Mouse (Mus musculus) embryonic fibroblast, embryonic 13.5 days (primary cell): ENCODE results near the gene Ccni.

ENCODE experiments used
- CTCF ChIP-seq: IDR thresholded peaks from 2 replicates; pipeline ENCODE4 v1.5.1; 2011; ENCODE audit warnings: mild to moderate bottlenecking, control low read depth, low read length, moderate library complexity, borderline replicate concordance; ENCODE audit not compliant: insufficient read depth
- POLR2A ChIP-seq: IDR thresholded peaks from 2 replicates; pipeline ENCODE4 v1.6.1; 2011; ENCODE audit warnings: low read depth, mild to moderate bottlenecking, control low read depth, low read length, moderate library complexity

DNA sequence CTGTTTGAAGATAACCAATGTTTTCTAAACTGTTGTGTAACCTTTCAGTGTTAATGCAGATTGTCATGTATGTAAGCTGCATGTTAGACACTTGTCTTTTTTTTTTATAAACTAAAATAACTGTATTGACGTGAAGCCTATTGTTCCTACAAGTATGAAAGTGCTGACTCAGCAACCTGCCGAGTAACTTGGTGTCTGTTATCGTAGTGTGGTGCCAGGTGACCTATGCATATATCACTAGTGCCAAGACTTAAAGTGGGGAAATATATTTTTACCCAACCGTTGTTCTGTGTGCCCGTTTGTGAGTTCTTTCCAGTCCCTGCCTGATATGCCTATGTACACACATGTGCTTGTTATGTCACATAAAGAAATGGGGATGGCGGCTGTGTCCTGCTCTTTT is 31.6 kb downstream of the Ccni start:
- no peak for TF ChIP-seq CTCF
- no peak for TF ChIP-seq POLR2A
